Mouse (Mus musculus) layer of hippocampus, adult 8-10 months (tissue): Measurements from ENCODE around the gene Tubgcp5. TPM values are rescaled to one million over a fixed set of nuclear protein-coding genes. Genes with fewer than 3 reads are reported as not detected.

Source experiments
- total RNA-seq, 4 experiments: library from RNA; stranded (reverse); gene quantifications; 2 replicates each; pipeline ENCODE4 v1.2.4; 2022

Gene Tubgcp5
- total RNA-seq, 4 experiments from 2014 or later, result 29.9 to 40.8 (median 36.8) TPM

Other genes starting within 250 kb of the Tubgcp5 start
- 10 to 100 TPM; 10.7 to 66.2 (median 32.2) TPM for gene Siglech, start 26.0 kb upstream of the Tubgcp5 start, total RNA-seq
- 100 to 1,000 TPM; 105 to 146 (median 123) TPM for gene Cyfip1, start 47.6 kb downstream of the Tubgcp5 start, total RNA-seq
- 10 to 100 TPM; 46.9 to 59.8 (median 54.4) TPM for gene Nipa2, start 168.3 kb downstream of the Tubgcp5 start, total RNA-seq
- gene Nipa1, start 225.8 kb downstream of the Tubgcp5 start, total RNA-seq, result 10 to 100 TPM; 56.1 to 63.1 (median 61.7) TPM